Mouse (Mus musculus): ENCODE data around the gene Cd40.

DNA sequence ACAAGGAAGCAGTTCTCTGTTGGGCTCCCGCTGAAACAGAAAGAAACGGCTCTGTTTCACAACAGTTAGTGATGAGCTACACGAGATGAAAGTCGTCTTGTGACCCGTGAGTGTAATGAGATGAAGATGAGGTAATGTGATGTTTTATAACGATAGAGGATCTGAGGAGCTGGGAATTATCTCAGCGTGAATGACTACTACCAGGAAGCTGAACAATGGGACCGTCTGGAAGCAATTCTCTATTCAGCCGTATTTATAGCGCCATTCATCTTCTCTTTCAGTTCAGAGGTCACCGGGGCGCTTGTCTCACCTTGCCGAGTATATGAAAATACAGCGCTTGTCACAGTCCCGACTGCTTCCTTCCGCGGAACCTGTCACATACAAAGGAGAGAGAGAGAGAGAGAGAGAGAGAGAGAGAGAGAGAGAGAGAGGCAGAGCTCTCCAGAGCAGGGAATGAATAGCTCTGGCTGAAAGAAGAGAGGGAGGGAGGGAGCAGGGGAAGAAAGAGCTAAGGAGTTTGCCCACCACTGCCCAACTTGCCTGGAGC, 12.3 kb upstream of the Cd40 start:
- TF ChIP-seq CTCF (IDR thresholded peaks at IDR 0.05; ENCODE audit: control insufficient read depth, insufficient read depth, insufficient read length) (no peak), CEBPB (IDR thresholded peaks at IDR 0.05; ENCODE audit: low read depth) (peak; percentile 4), MYOG (IDR thresholded peaks at IDR 0.05; ENCODE audit: control insufficient read depth, extremely low read depth, insufficient read length) (no peak), FOSL1 (IDR thresholded peaks at IDR 0.05; ENCODE audit: insufficient read depth, low read length, poor library complexity, severe bottlenecking) (no peak), USF1 (IDR thresholded peaks at IDR 0.05; ENCODE audit: low read depth) (no peak), MYOD1 (IDR thresholded peaks at IDR 0.05; ENCODE audit: control insufficient read depth, insufficient read length, low read depth) (no peak)

All from C2C12 (cell line).